Mouse (Mus musculus) kidney, postnatal 25 days (tissue): ENCODE data around the gene Ttll10.

Experiments used
- DNase-seq, 2 experiments: peaks; one replicate each; pipeline ENCODE4 v3.0.0; 2021; ENCODE audit warnings: mixed read lengths in 2 of 2

Gene Ttll10

GRCm38 (mm10) chr4:156023520-156023919 is 35.7 kb downstream of the Ttll10 start:
- DNase-seq, result no peak

DNA sequence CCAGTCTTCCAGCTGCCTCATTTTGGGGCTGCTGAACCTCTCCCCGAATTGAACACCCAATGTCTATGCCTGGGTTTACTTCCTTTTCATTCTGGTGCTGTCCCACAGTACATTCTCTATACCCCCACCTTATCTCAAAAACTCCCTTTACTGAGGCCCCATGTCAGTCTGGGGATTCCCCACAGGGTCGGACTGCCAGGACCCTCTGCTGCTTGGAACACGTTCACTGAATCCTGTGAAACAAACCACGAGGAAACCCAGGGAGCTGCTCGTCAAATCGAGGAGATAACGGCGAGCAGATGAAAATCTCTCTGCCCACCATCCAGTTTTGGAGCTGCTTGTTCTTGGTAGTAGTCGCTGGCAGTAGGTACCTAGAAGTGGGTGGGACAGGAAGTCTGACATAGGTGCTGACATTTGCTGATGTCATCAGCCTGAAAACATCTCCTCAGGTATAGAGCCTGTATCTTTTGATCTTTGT is 37.2 kb downstream of the Ttll10 start:
- DNase-seq, result no peak

DNA sequence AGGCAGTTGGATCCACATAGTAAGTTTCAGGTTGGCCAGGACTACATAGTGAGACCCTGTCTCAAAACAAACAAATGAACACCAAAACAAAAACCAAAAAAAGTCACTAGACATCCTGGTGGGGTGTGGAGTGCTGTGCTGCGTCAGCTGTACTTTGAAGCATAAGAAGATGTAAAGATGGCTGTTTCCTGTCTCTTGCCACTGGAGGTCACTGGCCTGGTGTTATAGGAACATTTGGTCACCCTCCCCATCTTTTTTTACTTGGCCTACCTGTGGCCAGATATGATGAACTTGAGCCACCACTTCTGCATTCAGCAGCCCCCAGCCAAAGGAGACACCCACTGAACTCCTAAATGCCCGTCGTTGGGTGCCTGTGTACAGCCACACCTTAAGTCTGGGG is 37.8 kb downstream of the Ttll10 start:
- DNase-seq, result no peak

- DNase-seq, result no peak
Measured at GRCm38 (mm10) chr4:156019771-156020170, 39.4 kb downstream of the Ttll10 start.

- DNase-seq, result no peak
Measured at GRCm38 (mm10) chr4:156014436-156014835, 44.8 kb downstream of the Ttll10 start.

- DNase-seq, result no peak
Measured at GRCm38 (mm10) chr4:156013637-156014036, 45.6 kb downstream of the Ttll10 start, which contains the start of gene Tnfrsf4. Gene Tnfrsf4 (plus strand): TSS chr4:156013843.

DNA sequence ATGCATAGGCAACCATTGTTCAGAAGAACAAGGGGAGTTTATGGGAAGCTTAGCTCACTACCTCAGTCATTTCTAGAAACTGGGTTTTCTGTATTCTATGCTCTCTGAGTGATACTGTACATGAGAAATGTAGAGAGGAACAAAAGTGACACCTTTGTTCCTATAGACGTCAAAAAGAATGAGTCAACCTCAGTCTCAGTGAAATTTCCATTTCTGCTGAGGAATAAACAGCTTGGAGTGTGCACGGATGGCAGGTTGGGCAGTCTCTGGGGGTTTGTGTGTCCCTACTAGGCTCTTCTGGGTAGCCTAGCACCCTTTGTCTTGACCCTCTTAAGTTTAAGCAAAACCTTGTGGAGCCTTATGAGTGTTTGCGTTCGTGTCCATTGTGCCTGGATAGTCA is 50.8 kb downstream of the Ttll10 start:
- no peak for DNase-seq

GRCm38 (mm10) chr4:156004109-156004508 is 55.1 kb downstream of the Ttll10 start:
- DNase-seq, result no peak

DNA sequence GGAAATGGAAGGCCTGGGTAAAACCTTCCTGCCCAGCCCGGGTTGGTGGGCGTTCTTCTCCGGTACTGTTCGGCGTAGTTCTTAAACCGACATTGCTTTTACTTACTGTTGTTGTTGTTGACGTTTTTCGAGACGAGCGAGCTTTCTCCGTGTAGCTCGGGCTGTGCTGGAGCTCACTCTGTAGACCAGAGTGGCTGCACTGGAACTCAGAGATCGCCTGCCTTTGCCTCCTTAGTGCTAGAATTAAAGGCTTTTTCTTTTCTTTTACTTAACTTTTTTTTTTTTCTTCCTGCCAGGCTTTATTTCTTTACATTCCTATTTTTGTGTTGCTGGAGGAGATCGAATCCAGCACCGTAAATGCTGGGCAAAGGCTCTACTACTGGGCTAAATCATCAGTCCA is 65.6 kb downstream of the Ttll10 start:
- DNase-seq, result no peak

- peak; percentile 96 to 99 for DNase-seq
Measured at GRCm38 (mm10) chr4:155992906-155993547, 66.2 kb downstream of the Ttll10 start.

GRCm38 (mm10) chr4:155992241-155992905 is 66.8 kb downstream of the Ttll10 start, which contains the start of the genes B3galt6 and Sdf4:
Gene B3galt6 (minus strand): TSS chr4:155992649.
Gene Sdf4 (plus strand): TSS chr4:155992872.
- peak; percentile 79 to 91 for DNase-seq

GRCm38 (mm10) chr4:155991908-155992230 is 67.3 kb downstream of the Ttll10 start:
- DNase-seq, result no peak

DNA sequence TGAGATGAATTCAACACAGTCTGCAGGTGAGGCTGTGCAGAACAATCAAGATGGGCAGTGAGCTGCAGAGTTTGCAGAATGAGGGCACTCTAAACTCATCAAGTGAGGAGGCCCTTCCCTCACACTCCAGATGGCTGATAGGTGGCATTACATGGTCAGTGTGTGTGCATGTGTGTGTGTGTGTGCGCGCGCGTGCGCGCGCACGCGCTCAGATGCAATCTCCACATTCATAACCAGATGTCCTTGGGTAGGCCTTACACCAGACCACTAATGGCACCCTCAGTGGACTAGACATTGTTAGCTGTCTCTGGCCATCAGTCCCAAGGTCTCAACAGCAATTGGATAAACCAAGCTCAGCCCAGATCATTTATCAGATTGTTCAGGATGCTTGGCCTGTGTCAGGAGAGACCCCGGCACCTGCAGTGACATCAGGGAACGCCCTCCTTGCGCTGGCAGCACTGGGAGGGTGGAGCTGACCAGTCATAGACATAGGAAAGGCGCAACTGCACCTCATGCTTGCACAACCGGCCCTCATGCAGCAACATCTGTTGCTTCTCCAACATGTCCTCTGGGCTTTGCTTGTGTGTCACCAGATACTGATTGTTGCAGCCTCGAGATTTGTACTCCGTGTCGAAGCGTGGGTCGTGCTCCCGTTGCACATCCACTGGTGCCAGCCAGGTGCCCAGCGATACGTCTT is 67.9 kb downstream of the Ttll10 start:
- no peak for DNase-seq
